Mouse (Mus musculus) left cerebral cortex, postnatal 4 days (tissue): ENCODE measurements at regions not wholly inside any gene's neighbourhood (a gene's known extent, or its start where the extent isn't known, plus 50 kb on each side); places are given as distances from the start of the nearest gene placed in this dataset.

ENCODE experiments used
- DNase-seq: peaks from one replicate; pipeline ENCODE4 v3.0.0-alpha.2; 2022
- intact Hi-C: fragments of 180-260 bp; cut with DNase I; formaldehyde crosslinking; loops from one replicate; pipeline ENCODE4 v1.15.1; 2025

DNA sequence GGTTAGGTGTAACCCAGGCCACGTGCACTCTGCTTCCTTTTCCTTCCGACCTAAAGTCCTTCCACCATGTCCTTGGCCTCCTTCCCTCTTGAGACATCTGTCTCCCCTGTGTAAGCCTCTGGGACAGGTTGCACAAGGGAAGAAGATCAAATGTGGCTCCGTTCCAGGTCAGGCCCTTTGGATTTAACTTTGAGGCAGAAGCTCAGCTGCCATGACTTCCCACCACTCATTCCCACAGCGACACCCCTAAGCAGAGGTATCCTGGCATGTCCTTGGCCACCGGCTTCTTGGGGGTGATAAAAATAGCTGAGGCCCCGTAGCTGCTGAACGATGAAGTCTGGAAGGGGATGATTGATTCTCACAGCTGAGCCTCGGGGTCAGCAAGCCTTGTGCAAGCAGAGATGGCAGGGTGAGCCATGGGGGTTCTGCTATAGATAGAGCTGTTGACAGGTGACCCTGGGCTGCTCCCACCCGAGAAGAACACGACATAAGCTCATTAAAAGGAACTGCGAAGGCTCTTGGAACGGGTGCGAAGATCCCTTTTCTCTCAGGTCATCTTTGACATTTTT is 117.4 kb downstream of the Slc38a6 start:
- no peak for DNase-seq
- intact Hi-C loops: no loop called here
